Mouse (Mus musculus) WW6 (cell line): ENCODE data around the gene Klf12.

ENCODE experiments used
- DNase-seq: peaks from one replicate; pipeline ENCODE4 v3.0.0-alpha.2; 2013; ENCODE audit warnings: low read depth, low spot score

The Klf12 gene

GRCm38 (mm10) chr14:100052876-100053275 lies 231.6 kb downstream of the Klf12 start:
- no peak for DNase-seq

- no peak for DNase-seq
These were observed 239.0 kb downstream of the Klf12 start for GRCm38 (mm10) chr14:100045431-100045830.

DNA sequence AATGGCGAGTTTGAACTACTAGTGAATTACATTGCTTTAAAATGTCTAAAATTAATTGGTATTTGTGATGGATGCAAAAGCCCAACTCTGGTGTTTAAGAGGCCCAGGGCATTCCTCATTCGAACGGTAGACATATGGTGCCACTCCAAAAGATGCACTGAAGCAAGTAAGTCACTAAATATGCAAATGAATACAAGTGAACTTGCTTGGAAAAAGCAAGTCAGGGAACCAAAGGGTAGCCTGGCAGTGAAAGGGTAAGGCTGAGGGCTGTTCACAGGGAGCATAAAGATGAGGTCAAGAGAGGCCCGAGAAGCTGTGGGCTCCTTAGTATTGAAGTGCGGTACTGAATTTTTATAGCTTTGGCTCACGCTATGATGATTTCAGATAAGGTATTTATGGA lies 242.7 kb downstream of the Klf12 start:
- DNase-seq = no peak

DNA sequence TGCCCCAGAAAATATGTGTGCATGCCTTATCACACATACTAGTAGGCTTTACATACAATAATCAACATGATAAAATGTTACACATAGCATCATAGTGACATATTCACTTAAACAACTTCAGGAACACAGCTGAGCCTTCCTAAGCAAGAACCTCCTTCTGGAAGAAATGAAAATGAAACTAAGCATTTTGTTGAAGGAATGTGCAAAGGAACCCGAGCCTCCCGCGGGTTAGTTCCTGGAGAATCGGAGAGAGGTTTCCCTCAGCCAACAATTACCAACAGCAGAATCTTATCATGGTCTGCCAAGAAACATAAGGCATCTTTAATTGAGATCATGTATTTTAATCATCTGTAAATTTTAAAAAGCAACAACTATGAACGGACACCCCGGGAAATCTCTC lies 257.8 kb downstream of the Klf12 start:
- no peak for DNase-seq

- DNase-seq = no peak
These were observed 267.3 kb downstream of the Klf12 start for GRCm38 (mm10) chr14:100017219-100017618.

GRCm38 (mm10) chr14:100010525-100010924 lies 274.0 kb downstream of the Klf12 start:
- DNase-seq = no peak

DNA sequence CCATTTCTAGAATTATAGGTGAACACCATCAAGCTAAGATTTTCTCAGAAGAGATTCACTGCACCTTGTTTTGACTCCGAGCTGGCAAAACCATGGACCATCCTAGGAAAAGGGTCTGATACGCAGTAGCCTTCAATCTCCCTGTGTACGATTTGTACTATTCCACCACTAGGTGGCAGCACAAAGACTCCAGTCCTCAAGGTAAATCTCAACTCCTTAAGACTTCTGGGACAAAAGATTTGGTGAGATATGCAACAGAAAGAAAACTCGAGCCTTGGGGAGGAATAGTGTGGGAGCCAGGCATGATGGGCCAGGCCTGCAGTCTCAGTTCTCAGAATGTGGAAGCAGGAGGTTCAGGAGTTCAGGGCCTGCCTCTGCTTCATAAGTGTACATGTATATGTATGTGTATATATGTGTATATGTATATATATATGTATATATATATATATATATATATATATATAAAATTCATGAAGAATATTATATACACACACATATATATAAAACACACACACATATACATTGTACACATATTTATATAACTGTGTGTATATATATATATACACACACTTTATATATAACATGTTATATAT lies 274.6 kb downstream of the Klf12 start:
- DNase-seq = peak; percentile 36

DNA sequence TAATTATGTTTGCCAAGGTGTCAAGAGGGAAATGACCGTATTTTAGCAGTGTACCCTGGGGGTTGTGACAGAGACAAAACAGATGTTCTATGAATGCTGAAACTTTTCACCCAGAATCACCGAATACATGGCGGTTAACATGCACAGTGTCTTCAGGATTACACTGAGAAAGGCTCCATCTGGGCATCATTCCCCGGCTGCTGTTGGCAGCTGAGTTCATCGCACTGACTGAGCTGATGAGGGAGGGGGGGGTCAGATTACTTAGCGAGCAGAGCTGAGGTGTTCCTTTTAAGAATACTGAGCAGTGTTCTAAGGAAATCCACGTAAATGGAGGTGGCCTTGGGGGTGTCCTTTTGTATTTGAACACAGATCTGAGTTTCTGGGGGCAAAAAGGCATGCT lies 301.0 kb downstream of the Klf12 start:
- DNase-seq = no peak

GRCm38 (mm10) chr14:99981209-99981608 lies 303.3 kb downstream of the Klf12 start:
- no peak for DNase-seq

GRCm38 (mm10) chr14:99967920-99968319 lies 316.6 kb downstream of the Klf12 start:
- DNase-seq = no peak

DNA sequence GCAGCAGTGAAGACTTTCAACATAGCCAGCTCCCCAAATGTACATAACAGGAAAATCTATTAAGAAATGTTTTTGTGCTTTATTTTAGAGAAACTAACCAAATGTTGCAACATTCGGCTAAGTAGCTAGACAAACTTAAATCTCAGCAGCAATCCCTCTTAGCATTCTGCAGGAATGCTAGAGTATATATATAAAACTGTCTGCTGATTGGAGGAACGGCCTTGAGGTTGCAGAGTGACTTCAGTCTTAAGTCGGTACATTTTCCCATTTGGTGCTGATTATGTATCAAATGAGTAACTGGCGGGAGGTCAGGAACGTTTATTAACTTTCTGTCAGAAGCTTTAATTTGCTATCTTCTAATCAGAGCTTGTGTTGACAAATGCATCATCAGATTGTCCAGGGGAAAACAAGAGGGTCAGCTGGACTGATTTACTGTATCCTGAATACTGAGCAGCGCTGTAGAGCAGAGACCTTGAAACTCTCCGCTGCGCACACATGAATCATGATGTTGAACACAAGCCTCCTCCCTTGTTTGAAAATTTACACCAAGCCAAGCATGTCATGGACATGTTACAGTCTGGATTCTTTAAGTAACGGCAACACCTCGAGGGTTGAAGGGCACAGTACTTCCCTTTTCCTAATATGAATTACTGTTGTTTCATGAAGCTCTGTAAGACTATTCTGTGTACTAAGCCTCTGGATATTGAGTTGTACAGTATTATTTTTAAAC lies 323.8 kb downstream of the Klf12 start:
- DNase-seq = no peak

- DNase-seq = no peak
These were observed 329.3 kb downstream of the Klf12 start for GRCm38 (mm10) chr14:99955133-99955532.

DNA sequence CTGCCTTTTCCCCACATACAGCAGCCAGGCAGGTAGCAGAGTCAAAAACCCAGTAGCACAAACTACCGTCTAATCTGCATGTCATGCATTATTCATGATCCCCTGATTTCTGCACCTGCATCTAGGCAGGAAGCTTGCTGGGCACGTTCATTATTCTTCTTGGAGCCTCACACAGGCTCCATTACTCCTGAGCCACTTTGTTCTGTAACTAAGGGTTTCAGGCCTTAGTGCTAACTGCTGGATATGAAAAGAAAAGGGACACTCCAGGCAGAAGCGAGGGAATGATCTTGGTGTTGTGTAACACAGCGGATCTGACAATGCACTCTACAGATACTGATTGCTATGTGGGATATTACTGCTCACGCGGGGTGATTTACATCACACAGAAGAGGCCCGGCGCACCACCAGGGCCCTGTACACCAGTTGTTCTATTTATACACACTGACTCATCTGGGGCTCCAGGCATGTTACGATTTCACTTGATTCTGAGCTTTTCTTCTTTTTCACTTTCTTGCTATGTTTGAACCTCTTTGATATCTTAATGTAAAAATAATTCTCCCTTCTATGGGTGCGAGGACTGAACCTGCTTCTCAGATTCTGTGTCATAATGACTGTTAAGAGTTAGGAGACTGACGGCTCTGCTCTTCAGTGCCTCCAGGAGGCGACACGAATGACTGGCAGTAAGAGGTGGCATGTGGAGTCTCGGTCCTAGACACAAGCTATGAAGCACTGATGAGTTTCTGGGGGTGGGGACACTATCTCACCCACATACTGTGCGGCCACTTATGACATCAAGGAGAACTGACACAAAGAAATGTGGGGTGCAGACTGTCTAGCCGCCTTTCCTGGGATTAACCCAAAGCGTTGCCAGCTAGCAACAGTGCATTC lies 340.0 kb downstream of the Klf12 start:
- no peak for DNase-seq

DNA sequence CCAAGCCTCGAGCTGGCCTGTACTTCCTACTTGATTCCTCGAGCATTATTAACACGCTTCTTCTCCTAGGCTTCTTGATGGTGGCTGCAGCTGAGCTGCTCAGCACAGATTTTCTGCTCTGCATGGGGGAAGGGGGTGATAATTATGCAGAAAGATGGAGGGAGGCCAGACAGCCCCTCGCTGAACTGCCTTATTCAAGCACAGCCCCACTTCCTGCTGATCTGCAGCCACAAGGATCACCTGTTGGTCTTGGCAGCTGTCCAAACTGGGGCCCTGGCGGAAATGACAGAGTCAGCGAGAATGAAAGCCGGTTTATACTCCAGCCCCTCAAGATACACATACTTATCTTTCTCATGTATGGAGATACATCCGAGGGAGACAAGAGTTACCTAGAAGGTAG lies 341.3 kb downstream of the Klf12 start:
- DNase-seq = no peak

GRCm38 (mm10) chr14:99933456-99933855 lies 351.0 kb downstream of the Klf12 start:
- DNase-seq = no peak

- peak; percentile 13 for DNase-seq
These were observed 352.6 kb downstream of the Klf12 start for GRCm38 (mm10) chr14:99931879-99932278.

- no peak for DNase-seq
These were observed 372.6 kb downstream of the Klf12 start for GRCm38 (mm10) chr14:99911912-99912311.

- no peak for DNase-seq
These were observed 373.6 kb downstream of the Klf12 start for GRCm38 (mm10) chr14:99910876-99911275.

DNA sequence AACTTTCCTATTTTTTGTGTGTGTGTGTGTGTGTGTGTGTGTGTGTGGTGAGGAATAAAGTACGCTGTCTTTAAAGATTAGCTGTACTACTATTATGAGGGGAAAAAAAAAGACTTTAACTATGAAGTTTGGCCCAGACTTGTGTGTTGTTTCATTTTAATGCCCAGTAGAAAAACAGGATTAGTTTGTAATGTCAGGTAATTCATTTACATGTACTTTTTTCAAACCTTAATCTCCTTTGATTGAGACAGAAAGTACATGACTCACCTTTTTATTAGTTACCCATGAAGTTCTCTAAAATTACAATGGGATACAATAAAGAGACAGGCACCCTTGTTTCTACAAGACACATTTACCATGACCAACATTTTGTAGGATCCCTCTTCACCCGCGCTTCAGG lies 383.6 kb downstream of the Klf12 start:
- DNase-seq = no peak

GRCm38 (mm10) chr14:99898861-99899260 lies 385.6 kb downstream of the Klf12 start:
- no peak for DNase-seq

DNA sequence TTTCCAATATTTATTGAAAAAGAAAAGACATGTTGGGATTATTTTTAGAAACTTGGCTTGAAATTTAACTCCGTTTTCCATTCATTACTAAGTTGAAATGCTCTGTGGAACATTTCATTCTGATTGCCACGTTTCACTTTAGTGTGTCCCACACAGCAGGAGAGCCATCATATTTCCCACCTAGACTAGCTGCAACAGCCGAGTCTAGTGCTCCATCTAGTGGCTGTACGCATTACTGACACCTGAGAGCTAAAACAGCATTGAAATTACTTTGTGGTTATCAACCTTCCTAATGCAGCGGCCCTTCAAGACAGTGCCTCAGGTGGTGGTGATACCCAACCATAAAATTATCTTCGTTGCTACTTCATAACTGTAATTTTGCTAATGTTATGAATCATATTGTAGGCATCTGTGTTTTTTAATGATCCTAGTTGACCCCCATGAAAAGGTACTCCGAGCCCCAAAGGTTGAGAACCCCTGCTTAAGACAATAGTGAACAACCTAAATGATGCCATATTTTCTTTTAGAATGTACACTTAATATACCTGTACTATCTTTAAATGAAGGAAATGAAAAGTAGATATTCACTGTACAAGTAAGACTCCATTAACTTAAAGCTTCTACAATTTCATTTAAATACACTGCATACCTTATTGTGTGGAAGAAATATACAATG lies 389.6 kb downstream of the Klf12 start:
- DNase-seq = peak; percentile 28

DNA sequence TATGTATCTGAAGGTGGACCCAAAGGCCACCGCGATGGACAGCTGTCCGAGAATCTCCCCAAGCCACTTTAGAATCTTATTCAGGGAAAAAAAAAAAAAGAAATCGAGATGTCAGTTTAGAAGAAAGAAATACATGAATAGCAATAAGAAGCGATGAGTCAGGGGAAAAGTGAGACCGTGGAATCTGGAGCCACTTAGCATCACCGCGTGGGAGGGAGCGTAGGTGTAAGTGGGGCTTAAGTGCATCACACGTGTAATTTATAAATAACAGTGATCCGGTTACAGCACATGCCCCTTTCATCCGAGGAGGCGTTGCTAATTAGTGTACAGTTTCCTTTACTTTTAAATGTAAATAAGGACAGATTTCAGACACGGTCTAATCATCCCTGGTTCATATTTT lies 390.4 kb downstream of the Klf12 start:
- DNase-seq = no peak
